Comparison of ENCODE assay signal across 8 mouse cellular contexts in genomic region chr13:24279762-24280438, GRCm38 (mm10). TPM values are rescaled to one million over a fixed set of nuclear protein-coding genes. Genes with fewer than 3 reads are reported as not detected.
DNase-seq lines count a peak whose midpoint lies in the region; ATAC-seq and TF ChIP-seq lines count a peak whose summit lies in the region.

No protein-coding gene starts in this region.

- TF ChIP-seq POLR2A in kidney, adult 2 months (IDR thresholded peaks at IDR 0.05; ENCODE audit: low read depth, low read length): no peak

- H3K27ac ChIP-seq in forebrain, embryonic 11.5 days (ENCODE audit: low read depth, low read length): no peak overlapping the region
- no peak overlapping the region for H3K27ac ChIP-seq in kidney, adult 2 months (ENCODE audit: insufficient read depth, low read depth, low read length)
- H3K27ac ChIP-seq in lung, postnatal 0 days (ENCODE audit: low read length): peak overlapping the region; percentile 87

- H3K27me3 ChIP-seq in forebrain, embryonic 11.5 days (ENCODE audit: control insufficient read depth, insufficient read depth, low read length): peaks cover 3% of the 10 kb centered on the region
- H3K27me3 ChIP-seq in kidney, adult 2 months (replicated peaks; ENCODE audit: control insufficient read depth, insufficient read depth, low read length): no peaks in the 10 kb centered on the region
- H3K27me3 ChIP-seq in lung, postnatal 0 days (replicated peaks; ENCODE audit: insufficient read depth, low read length): no peaks in the 10 kb centered on the region

- peak overlapping the region; percentile 93 for H3K4me2 ChIP-seq in forebrain, embryonic 11.5 days (ENCODE audit: low read depth, low read length, severe bottlenecking)
- peak overlapping the region; percentile 86 for H3K4me2 ChIP-seq in lung, postnatal 0 days (replicated peaks; ENCODE audit: low read depth, low read length)

- intact Hi-C loops in gastrocnemius, postnatal 36 days (cut with DNase I): loop anchor here (5.0 kb wide), 2 partner anchors 168 to 448 kb away; no protein-coding TSS in a partner anchor

- no peak for TF ChIP-seq EP300 in lung, postnatal 0 days (IDR thresholded peaks at IDR 0.05)

- peak overlapping the region; percentile 64 for H3K4me3 ChIP-seq in forebrain, embryonic 11.5 days (ENCODE audit: low read depth, low read length)
- H3K4me3 ChIP-seq in kidney, adult 2 months (ENCODE audit: insufficient read depth, low read depth, low read length): peak overlapping the region; percentile 72
- peak overlapping the region; percentile 63 for H3K4me3 ChIP-seq in lung, postnatal 0 days (ENCODE audit: low read depth, low read length)

- H3K9ac ChIP-seq in forebrain, embryonic 11.5 days (ENCODE audit: low read length): peak overlapping the region; percentile 73
- peak overlapping the region; percentile 63 for H3K9ac ChIP-seq in lung, postnatal 0 days (replicated peaks; ENCODE audit: low read depth)

- no peak for TF ChIP-seq CTCF in kidney, adult 2 months (conservative IDR thresholded peaks at IDR 0.05; ENCODE audit: insufficient read depth, insufficient read length, low read depth, low read length)
- no peak for TF ChIP-seq CTCF in lung, postnatal 0 days (IDR thresholded peaks at IDR 0.05)

- H3K36me3 ChIP-seq in forebrain, embryonic 11.5 days (ENCODE audit: control insufficient read depth, insufficient read depth, low read length): no peaks in the 10 kb centered on the region
- H3K36me3 ChIP-seq in kidney, adult 2 months (ENCODE audit: control insufficient read depth, insufficient read depth, low read length): no peaks in the 10 kb centered on the region
- H3K36me3 ChIP-seq in lung, postnatal 0 days (ENCODE audit: insufficient read depth, low read length): no peaks in the 10 kb centered on the region

- WGBS in forebrain, embryonic 11.5 days: 1% methylated on average over 19 of the region's 21 CpGs
- 7% methylated on average over 21 of the region's 21 CpGs for WGBS in kidney, adult 2 months
- WGBS in lung, postnatal 0 days: 3% methylated on average over 19 of the region's 21 CpGs

- DNase-seq in ES-CJ7 (ENCODE audit: low read depth, low spot score): peak; percentile 20
- peak; percentile 29 to 53 for DNase-seq in adrenal gland, postnatal 36 days
- peak; percentile 57 for DNase-seq in forebrain, embryonic 11.5 days (ENCODE audit: low spot score)
- DNase-seq in kidney, adult 2 months: peak; percentile 81
- peak; percentile 19 for DNase-seq in lung, postnatal 0 days (ENCODE audit: low spot score)
- DNase-seq in testis, postnatal 10 days (ENCODE audit: low spot score): peak; percentile 55
- DNase-seq in thymus, adult 18-20 months: no peak
- DNase-seq in gastrocnemius, postnatal 36 days: no peak

- H3K9me3 ChIP-seq in forebrain, embryonic 11.5 days (ENCODE audit: control insufficient read depth, low read length): no peaks in the 10 kb centered on the region
- no peaks in the 10 kb centered on the region for H3K9me3 ChIP-seq in lung, postnatal 0 days (ENCODE audit: low read length)

- peak; percentile 8; the same call in 1 of the 2 replicates for ATAC-seq in forebrain, embryonic 11.5 days (replicated peaks; ENCODE audit: low FRiP score)
- no peak for ATAC-seq in lung, postnatal 0 days

- peaks cover 10% of the 10 kb centered on the region; the same call in 1 of the 2 replicates for H3K4me1 ChIP-seq in forebrain, embryonic 11.5 days (replicated peaks; ENCODE audit: control insufficient read depth, insufficient read depth, low read length)
- no peaks in the 10 kb centered on the region for H3K4me1 ChIP-seq in kidney, adult 2 months (ENCODE audit: control insufficient read depth, insufficient read depth, low read length)
- H3K4me1 ChIP-seq in lung, postnatal 0 days (ENCODE audit: insufficient read depth, low read depth, low read length): no peaks in the 10 kb centered on the region

RNA-seq across cellular contexts. Expression of gene Carmil1, which starts 0.7 kb away (rescaled TPM):
- total RNA-seq in adrenal gland, postnatal 36 days (2021): 10 to 100 TPM; 52.0 to 60.9 TPM
- polyA plus RNA-seq in forebrain, embryonic 11.5 days (2014; fragmentation: Nextera tagmentation; extraction: Ambion mirVana): 27.7 and 30.0 TPM in 2 replicates
- polyA plus RNA-seq in kidney, adult 2 months (2012; rRNA removed): 6.9 and 7.7 TPM in 2 replicates
- 46.1 and 47.5 TPM in 2 replicates for polyA plus RNA-seq in lung, postnatal 0 days (2015; fragmentation: Nextera tagmentation; extraction: Ambion mirVana)
- total RNA-seq in gastrocnemius, postnatal 36 days (2021): 1 to 10 TPM; 1.5 to 2.8 TPM

RNA-seq across cellular contexts. Expression of gene Cmah, which starts 47.3 kb away (rescaled TPM):
- total RNA-seq in adrenal gland, postnatal 36 days (2021): 1 to 10 TPM; 1.3 to 3.5 TPM
- polyA plus RNA-seq in forebrain, embryonic 11.5 days (2014; fragmentation: Nextera tagmentation; extraction: Ambion mirVana): 0.37 and 0.45 TPM in 2 replicates
- polyA plus RNA-seq in kidney, adult 2 months (2012; rRNA removed): 7.9 and 8.3 TPM in 2 replicates
- polyA plus RNA-seq in lung, postnatal 0 days (2015; fragmentation: Nextera tagmentation; extraction: Ambion mirVana): 0.61 and 0.74 TPM in 2 replicates
- 1 to 10 TPM; 1.5 to 2.3 TPM for total RNA-seq in gastrocnemius, postnatal 36 days (2021)

Comparison
In these comparisons a context has a peak if more than half of its experiments do, and no peak if none do; other contexts are left out.
1. DNase-seq: peak in ES-CJ7 (single experiment), adrenal gland, postnatal 36 days (2 of 2), forebrain, embryonic 11.5 days (single experiment), kidney, adult 2 months (single experiment), lung, postnatal 0 days (single experiment) and testis, postnatal 10 days (single experiment); none in thymus, adult 18-20 months (0 of 2) and gastrocnemius, postnatal 36 days (0 of 2).
2. Peak in every context shown above with its lines, with median percentiles within 50 percentile points of each other: H3K4me3 ChIP-seq.